Mouse (Mus musculus) v-Abl transformed pro-B cells (cell line): ENCODE data around the gene Cblc.

Experiments used
- in situ Hi-C, 2 experiments: fragments of 400-800 bp; cut with MboI; formaldehyde crosslinking; loops; one replicate each; pipeline ENCODE4 v1.15.1; 2025; ENCODE audit not compliant: unreplicated experiment in 2 of 2

Gene Cblc

DNA sequence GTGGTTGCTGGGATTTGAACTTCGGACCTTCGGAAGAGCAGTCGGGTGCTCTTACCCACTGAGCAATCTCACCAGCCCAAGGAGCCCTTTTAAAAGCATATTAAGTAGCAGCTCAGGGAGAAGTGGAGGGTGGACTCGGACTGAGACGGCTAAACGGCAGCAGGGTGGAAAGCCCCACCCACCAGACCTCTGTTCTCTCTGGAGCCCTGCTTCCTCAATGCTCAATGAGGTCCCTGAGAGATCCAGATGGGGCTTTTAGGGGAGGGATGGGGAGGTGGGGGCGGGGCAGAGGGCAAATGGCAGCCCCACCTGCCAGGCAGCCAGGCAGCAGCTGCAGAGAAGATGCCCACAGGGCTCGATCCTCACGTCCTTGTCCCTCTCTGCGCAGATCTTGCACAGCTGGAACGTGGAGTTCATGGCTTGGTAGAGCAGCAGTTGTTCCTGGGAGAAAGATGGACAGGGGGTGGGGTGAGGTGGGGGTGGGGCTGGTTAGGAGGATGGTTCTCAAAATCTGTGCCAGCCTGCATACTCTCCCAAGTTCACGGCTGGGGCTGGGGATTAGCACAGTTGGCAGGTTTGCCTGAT is 10.6 kb downstream of the Cblc start:
- in situ Hi-C loops: loop anchor here in 1 of 2 experiments (10.0 kb wide), 3 partner anchors 121 to 361 kb away; partner anchors contain the start of gene Clptm1

DNA sequence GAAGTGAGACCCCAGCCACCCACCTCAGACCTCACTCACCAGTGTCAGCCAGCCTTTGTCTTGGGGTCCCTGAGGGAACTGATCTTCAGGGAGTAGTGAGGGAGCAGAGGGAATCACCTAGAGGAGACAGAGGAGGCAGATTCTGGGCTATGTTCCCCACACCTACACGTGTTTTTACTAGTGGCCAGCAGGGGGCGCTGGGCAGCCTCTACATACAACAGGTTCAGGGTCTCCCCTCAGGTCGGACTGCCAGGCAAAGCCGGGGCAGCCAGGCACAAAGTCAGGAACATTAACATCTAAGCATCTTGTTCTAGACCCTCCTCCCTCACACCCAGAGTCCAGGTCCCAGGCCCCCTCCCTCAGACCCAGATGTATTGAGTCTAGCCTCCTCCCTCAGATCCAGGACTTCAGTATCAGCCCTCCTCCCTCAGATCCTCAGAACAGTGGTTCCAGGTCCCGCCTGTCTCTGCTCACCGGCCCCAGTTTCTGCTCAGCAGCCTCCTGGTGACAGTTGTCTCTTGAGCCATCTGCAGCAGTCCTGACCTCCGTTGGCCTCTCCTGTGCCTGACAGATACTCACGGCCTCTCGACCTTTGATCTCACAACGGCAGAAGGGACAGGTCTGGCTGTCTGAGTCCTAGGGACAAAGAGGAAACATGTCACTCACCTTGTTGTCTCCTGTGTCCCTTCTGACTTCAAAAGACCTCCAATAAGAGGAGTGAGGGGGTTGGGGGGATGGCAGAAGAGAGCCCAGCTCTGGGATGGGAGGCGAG is 11.7 kb downstream of the Cblc start:
- in situ Hi-C loops: loop anchor here in 1 of 2 experiments (10.0 kb wide), 3 partner anchors 120 to 360 kb away; partner anchors contain the start of gene Clptm1

DNA sequence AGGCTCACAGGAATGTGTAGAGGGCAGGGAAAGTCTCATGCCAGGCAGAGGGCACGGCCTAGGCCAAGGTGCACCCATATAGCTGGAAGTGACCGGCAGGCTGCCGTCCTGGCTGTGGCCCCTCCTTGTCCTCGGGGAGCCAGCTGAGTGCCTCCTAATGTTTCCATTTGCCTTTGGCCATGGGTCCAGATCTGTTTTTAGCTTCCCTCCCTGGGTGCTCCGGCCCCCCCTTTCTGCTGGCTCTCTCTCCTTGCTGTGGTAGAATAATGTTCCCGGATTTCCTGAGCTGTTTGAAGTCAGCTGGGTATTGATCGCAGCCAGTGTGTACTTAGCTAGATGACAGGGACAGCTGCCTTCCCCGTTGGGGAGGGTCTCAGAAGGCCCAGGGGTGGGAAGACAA is 13.0 kb downstream of the Cblc start:
- in situ Hi-C loops: loop anchor here in 1 of 2 experiments (10.0 kb wide), 3 partner anchors 119 to 359 kb away; partner anchors contain the start of gene Clptm1

DNA sequence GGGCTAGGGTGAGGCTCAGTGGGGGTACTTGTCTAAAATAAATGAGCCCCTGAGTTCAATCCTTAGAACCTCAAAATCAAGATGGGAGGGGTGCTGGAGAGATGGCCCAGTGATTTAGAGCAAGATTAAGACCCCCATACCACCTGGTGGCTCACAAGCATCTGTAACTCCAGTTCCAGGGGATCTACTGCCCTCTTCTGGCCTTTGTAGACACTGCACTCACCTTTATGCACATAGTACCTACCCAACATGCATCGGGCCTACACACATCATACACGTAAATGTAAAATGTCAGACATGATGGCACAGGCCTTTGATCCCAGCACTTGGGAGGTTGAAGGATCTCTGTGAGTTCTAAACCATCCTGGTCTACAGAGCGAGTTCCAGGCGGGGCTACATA is 14.0 kb downstream of the Cblc start:
- in situ Hi-C loops: loop anchor here in 1 of 2 experiments (10.0 kb wide), 3 partner anchors 118 to 358 kb away; partner anchors contain the start of gene Clptm1

DNA sequence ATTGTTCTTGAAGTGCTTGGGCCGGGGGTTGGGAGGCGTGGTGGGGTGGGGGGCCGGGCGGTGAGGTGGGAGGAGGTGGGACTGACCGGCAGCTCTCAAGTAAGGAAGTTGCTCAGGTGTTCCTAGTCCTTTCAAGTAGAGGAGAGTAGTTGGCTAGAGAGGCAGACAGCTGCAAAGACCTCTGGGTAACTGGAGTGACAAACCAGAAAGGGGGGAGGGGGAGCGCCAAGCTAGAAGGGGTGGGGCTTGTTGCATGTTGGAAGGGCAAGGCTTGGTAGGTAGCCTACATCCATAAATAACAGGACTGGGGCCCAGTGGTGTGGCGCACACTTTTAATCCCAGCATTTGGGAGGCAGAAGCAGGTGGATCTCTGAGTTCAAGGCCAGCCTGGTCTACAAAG is 14.9 kb downstream of the Cblc start:
- in situ Hi-C loops: loop anchor here in 1 of 2 experiments (10.0 kb wide), 3 partner anchors 117 to 357 kb away; partner anchors contain the start of gene Clptm1

DNA sequence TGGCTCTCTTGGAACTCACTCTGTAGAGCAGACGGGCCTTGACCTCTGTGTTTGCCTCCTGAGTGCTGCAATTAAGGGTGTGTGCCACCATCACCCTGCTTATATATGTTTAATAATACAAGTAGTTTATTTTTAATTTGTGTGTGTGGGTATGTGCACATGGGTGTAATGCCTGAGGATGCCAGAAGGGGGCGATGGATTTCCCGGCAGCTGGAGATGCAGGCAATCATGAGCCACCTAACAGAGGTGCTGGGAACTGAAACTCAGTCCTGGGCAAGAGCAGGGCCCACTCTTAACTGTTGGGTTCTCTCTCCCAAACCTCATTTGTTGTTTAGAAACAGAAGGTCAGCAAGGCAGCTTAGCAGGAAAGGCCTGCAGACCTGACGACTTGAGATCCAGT is 16.7 kb downstream of the Cblc start:
- in situ Hi-C loops: loop anchor here (5.0 to 10.0 kb wide), 4 partner anchors 48 to 355 kb away; partner anchors contain the start of gene Clptm1 (in 1 of the 2)

DNA sequence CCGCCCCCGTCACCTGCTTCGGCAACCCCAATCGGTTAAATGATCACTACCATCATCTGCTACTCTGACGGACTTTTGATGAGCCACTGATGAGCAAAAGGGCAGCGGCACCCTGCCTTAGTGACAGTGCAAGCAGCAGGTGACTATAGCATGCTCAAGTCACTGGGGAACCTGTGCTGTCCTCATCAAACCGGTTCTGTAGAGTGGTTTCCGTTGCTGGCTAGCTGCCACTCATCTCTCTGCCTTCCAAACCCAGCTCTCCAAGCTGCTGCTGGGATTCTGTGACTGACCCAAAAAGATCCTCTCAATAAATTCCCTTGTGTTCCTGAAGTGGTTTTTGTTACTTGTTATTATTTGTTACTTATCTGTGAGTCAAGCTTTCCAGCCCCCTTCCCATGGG is 18.0 kb downstream of the Cblc start:
- in situ Hi-C loops: loop anchor here in 1 of 2 experiments (5.0 kb wide), 1 partner anchor 46 kb away; no protein-coding TSS in a partner anchor

DNA sequence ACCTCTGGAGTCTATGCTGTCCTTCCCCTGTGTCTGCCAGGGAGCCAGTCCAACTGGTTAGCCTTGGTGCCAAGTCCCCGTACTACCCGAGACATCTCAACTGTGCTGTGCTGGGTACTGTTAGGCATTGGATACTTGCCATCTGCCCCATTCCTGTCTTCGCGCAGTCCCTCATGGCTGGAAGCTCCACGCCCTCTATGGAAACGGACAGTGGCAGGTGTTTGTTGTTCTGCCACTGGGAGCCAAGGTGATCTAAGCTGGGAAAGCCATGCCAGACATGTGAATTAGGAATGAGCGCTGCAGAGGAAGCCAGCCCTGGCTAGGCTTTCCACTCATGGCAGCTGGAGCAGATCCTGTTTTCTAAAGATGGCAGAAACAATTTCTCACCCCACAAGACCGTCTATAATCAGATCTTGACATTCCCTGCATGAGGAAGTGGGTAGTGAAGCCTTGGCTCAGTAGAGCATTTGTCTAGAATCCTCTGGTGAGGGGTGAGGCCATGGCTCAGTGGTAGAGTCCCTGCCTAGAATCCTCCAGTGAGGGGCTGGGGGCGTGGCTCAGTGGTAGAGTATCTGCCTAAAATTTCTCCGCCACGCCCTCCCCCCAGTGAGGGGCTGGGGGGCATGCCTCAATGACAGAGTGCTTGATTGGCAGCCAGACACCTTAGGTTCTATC is 19.4 kb downstream of the Cblc start:
- in situ Hi-C loops: loop anchor here in 1 of 2 experiments (5.0 kb wide), 1 partner anchor 45 kb away; no protein-coding TSS in a partner anchor

DNA sequence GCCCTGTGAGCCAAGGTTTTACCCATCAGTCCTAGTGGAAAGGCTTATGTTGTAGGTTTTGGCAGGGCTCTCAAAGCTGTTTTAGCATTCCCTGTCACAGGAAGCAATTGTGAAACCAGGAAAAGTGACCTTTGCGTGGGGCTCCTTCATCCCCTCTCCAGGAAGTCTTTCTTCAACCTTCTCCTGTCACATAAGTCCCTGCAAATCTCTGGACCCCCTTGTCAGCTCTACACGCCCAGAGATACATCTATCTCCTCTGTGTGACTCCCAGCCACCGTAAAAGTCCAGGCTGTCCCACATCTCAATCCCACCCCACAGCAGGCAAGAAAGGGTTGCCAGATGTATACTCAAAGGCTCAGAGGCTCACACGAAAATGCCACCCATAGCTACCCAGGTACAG is 24.9 kb downstream of the Cblc start:
- in situ Hi-C loops: no loop called here

DNA sequence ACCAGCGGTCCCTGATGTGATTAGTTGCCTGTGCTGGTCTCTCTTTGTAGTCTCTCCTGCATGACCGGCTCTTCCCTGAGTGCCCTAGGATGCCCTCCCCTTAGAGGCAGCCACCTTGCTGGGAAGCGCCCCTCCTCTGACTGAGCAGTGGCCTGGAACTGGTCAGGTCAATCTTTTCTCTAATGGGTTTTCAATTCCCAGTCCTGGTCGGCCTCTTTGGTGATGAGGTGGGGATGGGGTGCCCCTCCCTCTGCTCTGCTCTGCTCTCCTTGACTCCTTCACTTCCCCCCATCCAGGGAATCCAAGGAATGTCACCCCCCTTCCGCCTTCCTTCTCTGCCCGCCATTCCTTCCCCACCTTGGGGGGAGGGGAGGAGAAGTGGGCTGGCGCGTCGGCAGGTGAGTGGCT is 25.6 kb downstream of the Cblc start, which contains the start of gene Bcam:
Bcam (minus strand) TSS at position 33 of the 408 bp plus-strand sequence.
- in situ Hi-C loops: no loop called here

DNA sequence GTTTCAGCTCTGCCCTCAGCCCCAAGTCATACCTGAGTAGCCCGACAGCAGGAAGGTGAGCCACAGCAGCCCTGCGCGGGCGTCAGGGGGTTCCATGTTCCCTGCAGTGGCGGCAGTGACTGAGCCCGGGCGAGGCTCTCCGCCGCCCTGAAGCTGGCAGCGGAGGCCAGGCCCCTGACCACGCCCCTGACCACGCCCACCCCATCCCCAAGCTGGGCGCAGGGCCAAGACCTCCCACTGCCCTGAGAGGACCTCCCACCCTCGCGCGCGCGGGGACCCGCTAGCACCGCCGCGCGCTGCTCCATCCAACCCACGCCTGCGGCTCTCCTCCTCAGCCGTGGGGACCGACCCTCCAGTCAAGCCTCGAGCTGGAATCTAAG is 26.2 kb downstream of the Cblc start:
- in situ Hi-C loops: no loop called here

DNA sequence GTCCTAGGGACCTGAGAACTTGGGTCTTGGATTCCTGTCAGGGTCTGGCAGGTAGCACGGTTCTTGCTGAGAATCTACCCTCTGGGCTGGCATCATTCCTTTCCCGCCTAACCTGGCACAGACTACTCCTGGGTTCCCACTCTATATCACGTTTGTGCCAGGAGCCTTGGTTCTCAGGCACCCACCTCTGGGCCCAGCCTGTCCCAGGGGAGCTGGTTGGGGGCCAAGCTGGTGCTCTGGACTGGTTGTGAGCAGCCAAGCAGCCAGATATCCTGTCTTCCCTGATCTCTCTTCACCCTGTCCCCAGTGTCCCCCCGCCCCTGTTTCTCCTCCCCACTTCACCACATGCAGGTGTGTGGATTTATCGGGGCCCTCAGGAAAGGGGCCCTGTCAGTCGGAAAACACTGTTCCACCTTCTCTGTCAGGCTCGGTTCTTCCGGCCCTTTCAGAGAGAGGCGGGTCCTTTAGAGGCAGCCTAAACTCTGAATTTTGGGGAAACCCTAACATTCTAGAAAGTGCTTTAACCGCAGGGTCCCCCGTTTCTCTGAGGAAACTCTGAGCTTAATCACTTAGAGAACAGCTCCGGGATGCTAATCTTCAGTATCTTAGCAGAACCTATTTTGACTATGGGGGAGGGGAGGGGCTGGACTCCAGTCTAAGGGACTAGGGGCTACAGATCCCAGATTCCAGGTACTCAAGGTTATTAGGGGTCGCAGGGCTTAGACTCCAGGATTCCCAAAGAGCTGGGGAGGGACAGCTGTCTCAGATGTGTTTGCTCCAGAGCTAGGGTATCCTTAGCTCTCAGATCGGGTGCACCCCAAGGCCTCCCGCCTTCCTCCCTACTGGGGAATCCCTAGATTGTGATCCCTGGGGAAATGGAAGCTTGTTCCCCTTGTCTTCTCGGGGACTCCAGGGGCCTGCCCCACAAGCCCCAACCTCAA is 26.9 kb downstream of the Cblc start:
- in situ Hi-C loops: no loop called here

DNA sequence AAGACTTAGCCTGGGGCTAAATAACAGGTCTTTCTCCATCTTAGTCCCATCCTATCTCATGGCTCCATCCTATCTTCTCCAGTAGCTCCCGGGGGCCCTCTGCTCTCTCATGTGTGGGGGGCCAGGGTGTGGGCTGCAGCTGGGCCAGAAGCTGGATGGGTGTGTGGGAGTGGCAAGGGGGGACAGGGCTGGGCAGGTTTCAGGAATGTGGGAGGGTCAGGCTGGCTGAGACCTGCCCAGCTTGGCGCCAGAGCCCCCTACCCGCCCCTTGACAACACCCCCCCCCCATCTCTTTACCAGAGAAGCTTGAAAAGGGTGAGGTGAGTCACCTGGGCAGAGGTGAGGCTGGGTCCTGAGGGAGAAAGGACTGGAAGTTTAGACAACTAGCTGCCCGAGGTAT is 27.6 kb downstream of the Cblc start:
- in situ Hi-C loops: no loop called here

DNA sequence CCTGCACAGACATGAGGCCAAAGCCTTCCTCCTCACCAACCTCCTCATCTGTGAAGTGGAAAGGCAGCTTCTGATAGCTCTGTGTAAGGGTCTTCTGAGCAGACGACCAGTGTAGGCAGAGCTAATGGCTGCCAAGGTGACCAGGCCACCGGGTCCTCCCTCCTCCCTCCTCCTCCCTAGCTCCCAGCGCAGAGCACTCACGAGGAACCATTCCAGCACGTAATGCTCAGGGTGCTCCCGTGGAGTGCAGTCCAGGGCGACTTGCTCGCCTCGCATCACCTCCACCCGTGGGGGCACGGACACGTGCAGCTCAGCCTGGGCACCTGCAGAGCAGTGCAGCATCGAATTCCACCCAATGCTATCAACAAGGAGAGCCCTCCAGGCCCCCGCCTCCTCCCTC is 28.4 kb downstream of the Cblc start:
- in situ Hi-C loops: no loop called here

DNA sequence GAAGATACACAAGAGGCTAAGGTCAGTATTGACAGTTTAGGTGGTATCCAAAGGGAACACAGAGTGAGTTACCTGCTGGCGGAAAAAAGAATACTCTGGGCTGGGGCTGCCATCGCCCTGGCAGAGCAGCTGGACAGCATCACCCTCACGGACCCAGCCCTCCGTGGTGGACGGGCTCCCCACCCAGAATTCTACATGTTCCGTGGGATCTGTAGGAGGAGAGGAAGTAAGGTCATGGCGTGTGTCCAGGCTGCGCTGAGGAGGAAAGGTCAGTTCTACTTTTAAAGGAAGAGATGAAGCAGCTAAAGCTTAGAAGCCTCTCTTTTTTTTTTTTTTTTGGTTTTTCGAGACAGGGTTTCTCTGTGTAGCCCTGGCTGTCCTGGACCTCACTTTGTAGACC is 32.0 kb downstream of the Cblc start:
- in situ Hi-C loops: no loop called here

DNA sequence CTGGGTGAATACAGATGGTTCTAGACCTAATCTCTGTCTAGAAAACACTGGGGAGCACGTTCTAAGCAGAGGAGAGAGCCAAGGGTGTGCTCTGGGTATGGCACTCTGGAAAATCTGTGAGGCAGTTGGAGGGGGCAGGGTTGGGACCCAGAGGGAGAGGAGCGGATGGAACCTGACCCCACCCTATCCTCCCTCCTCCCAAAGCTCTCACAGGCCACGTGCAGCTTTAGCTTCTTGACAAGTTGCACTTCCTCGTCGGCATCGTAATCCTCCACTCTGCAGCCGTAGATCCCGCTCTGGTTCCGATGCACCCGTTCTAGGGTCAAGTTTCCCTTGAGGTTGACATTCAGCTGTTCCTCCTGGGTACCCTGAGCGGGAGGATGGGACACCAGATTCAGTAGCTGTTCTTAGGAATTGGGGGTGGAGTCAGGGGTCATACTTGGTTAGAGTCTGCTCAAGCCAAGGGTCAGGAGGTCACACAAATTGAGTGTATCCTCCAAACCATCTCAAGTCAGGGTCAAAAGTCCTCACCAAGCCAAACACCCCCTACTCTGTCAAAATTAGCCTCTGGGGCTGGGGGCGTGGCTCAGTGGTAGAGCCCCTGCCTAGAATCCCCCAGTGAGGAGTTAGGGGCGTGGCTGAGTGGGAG is 32.7 kb downstream of the Cblc start:
- in situ Hi-C loops: no loop called here

DNA sequence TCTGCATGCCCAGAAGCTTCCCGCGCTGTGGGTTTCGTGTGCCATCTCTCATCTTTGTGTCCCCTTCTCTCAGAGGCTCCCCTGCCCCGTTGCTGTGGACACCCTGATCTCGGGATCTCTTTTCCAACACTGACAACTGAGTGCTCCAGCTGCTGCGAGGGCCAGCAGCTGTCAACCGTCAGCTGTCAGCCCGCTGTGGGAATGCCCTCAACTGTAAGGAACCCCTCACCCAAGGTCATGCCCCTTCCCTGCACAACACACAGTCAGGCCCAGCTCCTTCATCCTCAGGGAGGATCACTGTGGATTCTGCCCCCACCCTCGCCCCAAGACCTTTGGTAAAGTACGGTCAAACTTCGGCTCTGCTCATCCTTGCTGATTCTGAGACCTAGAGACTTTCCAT is 34.3 kb downstream of the Cblc start:
- in situ Hi-C loops: no loop called here

DNA sequence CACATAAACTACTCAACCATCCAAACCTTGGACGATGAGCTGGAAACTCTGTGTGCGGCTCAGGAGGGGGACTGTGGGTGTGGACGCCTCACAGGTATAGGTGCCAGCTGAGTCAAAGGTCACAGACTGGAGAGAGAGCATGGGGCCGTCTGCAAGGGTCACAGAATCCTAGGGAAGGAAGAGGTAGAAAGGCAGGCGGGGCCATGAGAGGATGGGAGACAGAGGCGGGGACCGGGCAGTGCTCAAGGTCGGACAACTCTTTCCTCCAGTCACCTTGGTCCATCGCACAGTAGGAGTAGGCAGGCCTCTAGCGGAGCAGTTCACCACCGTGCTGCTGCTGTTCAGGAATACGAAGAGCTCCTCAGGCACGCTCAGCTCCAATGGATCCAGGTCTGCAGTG is 36.6 kb downstream of the Cblc start:
- in situ Hi-C loops: no loop called here

DNA sequence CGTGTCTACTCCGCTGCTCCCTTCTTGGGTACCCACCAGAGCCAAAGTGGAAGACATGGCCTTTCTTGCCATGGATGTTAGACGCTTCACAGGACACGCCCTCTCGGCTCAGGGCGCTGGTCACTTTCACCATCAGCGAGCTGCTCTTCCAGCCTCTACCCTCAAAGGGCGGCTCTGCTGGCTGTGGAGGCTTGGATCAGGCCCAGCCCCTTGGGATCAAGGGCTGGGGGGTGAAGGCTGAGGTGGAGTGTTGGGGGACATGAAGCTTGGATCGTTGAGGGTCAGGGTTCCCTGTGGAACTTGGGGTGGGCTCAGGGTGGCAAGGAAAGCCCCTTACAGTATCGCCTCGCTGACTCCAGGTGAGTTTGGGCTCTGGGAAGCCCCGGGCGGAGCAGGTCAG is 38.0 kb downstream of the Cblc start:
- in situ Hi-C loops: no loop called here
